Mouse (Mus musculus) thymus, adult 18-20 months (tissue): ENCODE measurements around the gene Exoc3l2.
A peak's percentile ranks its signal among the peaks of the same experiment; 100 is the strongest.

ENCODE experiments used
- DNase-seq, 2 experiments: peaks; one replicate each; pipeline ENCODE4 v3.0.0; 2022; ENCODE audit warnings: mixed read lengths in 2 of 2

Gene Exoc3l2

GRCm38 (mm10) chr7:19457414-19458071 lies 5.6 kb upstream of the Exoc3l2 start:
- DNase-seq: no peak

GRCm38 (mm10) chr7:19458072-19458486 lies 5.1 kb upstream of the Exoc3l2 start:
- DNase-seq: peak; percentile 71 to 73

GRCm38 (mm10) chr7:19458591-19459111 lies 4.5 kb upstream of the Exoc3l2 start, which contains the start of gene Mark4:
TSS of gene Mark4 (minus strand) at chr7:19458821.
- peak; percentile 63 to 69 for DNase-seq

- no peak for DNase-seq
Observed at GRCm38 (mm10) chr7:19459144-19459870, 3.8 kb upstream of the Exoc3l2 start.

GRCm38 (mm10) chr7:19460500-19460899 lies 2.6 kb upstream of the Exoc3l2 start:
- DNase-seq: no peak

- DNase-seq: no peak
Observed at GRCm38 (mm10) chr7:19461488-19461887, 1.6 kb upstream of the Exoc3l2 start.

- no peak for DNase-seq
Observed at GRCm38 (mm10) chr7:19462443-19462842, 688 bp upstream of the Exoc3l2 start.

GRCm38 (mm10) chr7:19464367-19465307 lies 1.5 kb downstream of the Exoc3l2 start:
- no peak for DNase-seq

- no peak for DNase-seq
Observed at GRCm38 (mm10) chr7:19466602-19467145, 3.5 kb downstream of the Exoc3l2 start.

- DNase-seq: no peak
Observed at GRCm38 (mm10) chr7:19467638-19468037, 4.5 kb downstream of the Exoc3l2 start.

GRCm38 (mm10) chr7:19468279-19468678 lies 5.1 kb downstream of the Exoc3l2 start:
- DNase-seq: no peak

GRCm38 (mm10) chr7:19469404-19469803 lies 6.3 kb downstream of the Exoc3l2 start:
- no peak for DNase-seq

- DNase-seq: no peak
Observed at GRCm38 (mm10) chr7:19470308-19470707, 7.2 kb downstream of the Exoc3l2 start.

GRCm38 (mm10) chr7:19472403-19472802 lies 9.3 kb downstream of the Exoc3l2 start:
- no peak for DNase-seq

- DNase-seq: peak in 1 of 2 experiments; percentile 24
Observed at GRCm38 (mm10) chr7:19473875-19474443, 10.8 kb downstream of the Exoc3l2 start.

- no peak for DNase-seq
Observed at GRCm38 (mm10) chr7:19477084-19477483, 14.0 kb downstream of the Exoc3l2 start.

- no peak for DNase-seq
Observed at GRCm38 (mm10) chr7:19477624-19478384, 14.7 kb downstream of the Exoc3l2 start.

- no peak for DNase-seq
Observed at GRCm38 (mm10) chr7:19483281-19483680, 20.1 kb downstream of the Exoc3l2 start.

- no peak for DNase-seq
Observed at GRCm38 (mm10) chr7:19485488-19485887, 22.4 kb downstream of the Exoc3l2 start.

- no peak for DNase-seq
Observed at GRCm38 (mm10) chr7:19486549-19486948, 23.4 kb downstream of the Exoc3l2 start.

- DNase-seq: no peak
Observed at GRCm38 (mm10) chr7:19489525-19489924, 26.4 kb downstream of the Exoc3l2 start.
